Mouse (Mus musculus) lung, postnatal 0 days (tissue): ENCODE data around the gene Cux1.

ENCODE experiments used
- CTCF ChIP-seq: IDR thresholded peaks from 2 replicates; pipeline ENCODE4 v1.5.1; 2016; ENCODE audit warnings: antibody characterized with exemption, mild to moderate bottlenecking
- EP300 ChIP-seq: IDR thresholded peaks from 2 replicates; pipeline ENCODE4 v1.6.1; 2016; ENCODE audit warnings: antibody characterized with exemption, mild to moderate bottlenecking, control low read depth

DNA sequence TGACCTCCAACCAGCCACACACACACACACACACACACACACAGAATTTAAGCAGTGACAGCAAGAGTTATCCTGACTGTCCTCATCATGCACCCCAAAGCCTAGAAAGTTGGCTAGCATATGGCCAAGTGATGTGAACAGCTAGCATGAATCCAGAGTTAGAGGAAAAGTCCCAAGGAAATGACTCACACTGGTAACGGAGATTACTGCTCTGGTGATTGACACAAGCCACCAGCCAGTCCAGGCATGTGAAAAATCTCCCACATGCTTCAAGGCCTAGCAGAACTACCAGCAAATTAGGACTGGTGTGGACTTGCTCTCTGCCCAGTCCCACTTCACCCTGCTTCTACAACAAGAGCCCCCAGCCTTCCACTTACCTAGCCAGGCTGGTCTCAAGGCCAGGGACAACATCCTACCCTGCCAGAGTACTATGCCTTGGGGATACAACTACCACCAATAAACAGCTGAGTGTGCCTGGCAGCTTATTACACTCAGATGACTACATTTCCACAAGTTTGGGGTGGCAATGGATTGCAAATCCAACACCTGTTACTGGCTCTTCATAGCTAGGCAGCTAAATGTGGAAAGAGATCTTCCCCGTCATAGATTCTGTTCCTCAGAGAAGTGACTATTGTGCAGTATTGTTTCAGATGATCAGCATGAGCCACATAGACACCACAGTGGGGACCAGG is 35.5 kb downstream of the Cux1 start:
- no peak for TF ChIP-seq CTCF
- TF ChIP-seq EP300 = no peak
